Mouse (Mus musculus): ENCODE data around the gene Myo16.

Gene Myo16

DNA sequence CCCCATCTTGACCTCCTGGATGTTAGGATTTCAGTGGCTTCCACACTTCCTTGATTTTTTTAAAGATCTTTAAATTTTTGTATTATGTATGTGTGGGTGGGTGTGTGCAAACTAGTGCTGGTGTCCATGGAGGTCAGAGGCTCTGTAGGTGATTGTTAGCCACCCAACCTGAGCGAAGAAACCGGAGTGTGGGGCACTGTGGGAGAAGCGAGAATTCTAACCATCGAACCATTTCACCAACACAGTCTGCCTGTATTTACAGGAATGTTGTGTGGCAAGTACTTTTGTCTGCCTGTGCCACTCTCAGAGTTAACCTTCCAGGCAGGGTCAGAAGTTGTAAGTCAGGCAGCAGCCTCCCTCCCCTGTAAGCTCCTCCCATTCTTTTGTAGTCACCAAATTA lies 22.3 kb downstream of the Myo16 start:
- no peak for DNase-seq (ENCODE audit: low read depth, low spot score)

DNA sequence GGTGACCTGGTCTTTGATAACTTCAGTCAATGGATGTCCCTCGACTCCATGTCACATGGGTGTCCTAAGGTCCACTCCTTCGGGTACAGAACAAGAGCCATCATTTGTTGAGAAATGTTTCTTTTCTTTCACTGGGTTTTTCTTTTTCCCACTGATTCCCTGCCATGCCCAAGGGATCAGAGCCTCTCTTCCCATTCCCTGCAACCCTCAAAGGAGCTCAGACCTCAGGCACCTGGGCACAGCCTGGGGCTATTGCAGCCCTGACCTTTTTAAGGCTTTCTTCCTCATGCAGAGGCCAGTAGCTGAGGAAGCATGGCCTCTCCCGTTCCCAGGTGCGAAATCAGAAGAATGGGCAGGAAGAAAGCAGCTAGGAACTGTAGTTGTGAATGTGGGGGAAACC lies 23.4 kb downstream of the Myo16 start:
- DNase-seq (ENCODE audit: low read depth, low spot score): no peak

DNA sequence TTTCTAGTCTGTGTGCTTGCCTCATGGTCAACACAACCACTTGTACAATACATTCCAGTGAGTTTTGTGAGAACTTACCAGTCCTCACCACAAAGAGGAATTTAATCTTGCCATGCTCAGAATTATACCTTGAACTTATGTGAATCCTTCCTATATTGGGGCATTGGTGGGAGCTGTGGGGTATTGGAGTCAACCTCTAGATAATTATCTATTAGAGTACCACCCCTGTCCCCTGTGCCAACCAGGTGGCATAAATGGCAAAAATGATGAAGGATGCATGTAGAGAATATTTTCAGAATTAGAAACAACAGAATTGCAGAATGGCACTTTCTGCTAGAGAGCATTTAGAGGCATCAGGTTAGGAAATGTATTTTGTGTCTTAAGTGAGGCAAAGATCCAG lies 25.3 kb downstream of the Myo16 start:
- no peak for DNase-seq (ENCODE audit: low read depth, low spot score)

DNA sequence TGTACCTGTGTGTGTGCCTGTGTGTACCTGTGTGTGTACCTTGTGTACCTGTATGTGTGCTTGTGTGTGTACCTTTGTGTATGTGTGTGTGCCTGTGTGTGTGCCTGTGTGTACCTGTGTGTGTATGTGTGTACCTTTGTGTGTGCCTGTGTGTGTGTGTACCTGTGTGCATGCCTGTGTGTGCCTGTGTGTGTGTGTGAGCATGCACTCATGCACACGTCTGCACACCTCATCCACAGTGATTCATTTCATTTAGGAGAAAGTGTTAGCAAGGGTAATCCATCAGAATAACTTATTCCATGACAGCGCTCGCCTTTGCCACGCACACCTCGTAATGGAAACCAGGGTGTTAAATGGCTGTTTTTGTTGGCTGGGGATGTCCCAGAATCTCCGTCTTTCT lies 36.9 kb downstream of the Myo16 start:
- no peak for DNase-seq (ENCODE audit: low read depth, low spot score)

DNA sequence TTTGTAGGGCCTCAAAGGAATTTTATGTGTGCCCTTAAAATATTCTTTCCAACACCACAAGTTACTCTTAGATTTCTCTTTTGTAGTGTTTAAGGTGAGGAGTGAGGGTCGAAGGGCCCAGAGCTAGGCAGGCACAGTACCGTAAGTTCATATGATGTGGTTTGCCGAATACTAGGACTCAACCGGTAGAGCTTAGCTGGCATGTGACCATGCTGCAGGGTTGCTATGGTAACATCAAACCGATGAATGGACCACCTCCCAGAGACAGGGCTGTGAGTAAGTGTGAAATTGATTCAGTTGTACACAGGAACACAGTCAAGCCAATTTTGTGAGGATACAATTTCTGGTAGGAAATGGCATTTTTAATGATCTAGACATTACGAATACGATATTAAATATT lies 44.5 kb downstream of the Myo16 start:
- no peak for DNase-seq (ENCODE audit: low read depth, low spot score)

DNA sequence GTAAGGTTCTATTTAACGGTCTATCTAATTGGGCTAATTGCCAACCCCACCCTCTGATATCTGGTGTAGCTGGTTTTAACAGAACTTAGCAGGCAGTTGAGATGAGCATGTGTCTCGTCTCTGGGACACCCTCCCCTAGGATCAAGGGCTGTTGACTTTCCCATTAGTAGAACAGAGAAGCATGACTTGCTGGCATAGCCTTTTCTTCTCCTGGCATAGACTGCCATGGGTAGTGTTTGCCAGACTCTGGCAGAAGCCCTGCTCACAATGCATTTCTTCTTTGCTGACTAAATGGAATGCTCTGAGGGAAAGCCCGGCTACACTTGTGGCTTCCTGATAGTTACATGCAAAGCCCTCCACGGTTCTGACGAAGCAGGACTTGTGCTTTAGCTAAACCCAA lies 45.6 kb downstream of the Myo16 start:
- DNase-seq (ENCODE audit: low read depth, low spot score): no peak

DNA sequence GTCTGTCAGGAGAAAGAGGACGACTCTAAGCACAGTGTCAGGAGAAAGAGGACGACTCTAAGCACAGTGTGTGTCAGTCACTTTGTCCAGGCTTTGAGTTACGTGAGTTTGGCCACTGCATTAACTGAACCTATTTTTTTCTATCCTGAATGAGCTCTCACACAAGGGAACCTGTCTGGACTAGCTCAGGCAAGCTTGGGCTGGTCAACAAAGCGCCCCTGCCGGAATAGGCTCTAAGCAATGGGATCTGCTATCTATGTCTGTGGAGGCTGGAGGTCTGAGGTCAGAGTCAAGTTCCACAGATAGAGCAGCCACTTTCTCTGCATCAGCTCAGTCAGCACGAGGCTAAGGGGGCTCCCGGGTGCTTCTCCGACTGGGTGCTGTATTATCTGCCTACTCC lies 46.3 kb downstream of the Myo16 start:
- no peak for DNase-seq (ENCODE audit: low read depth, low spot score)

DNA sequence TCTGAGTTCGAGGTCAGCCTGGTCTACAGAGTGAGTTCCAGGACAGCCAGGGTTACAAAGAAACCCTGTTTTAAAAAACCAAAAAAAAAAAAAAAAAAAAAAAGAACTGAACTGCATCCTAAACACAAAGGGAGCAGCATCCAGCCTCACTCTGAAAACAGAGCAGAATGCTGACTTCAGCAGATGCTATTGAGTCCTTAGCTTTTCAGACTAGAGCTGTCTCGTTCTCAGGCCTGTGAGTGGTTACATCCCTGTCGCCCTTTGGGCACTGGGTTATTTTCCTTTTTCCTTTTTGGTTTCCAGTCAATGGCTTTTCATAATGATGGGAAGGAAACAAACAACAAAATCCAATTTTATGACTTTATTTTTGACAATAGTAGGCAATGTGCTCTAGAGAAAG lies 61.3 kb downstream of the Myo16 start:
- no peak for DNase-seq (ENCODE audit: low read depth, low spot score)

DNA sequence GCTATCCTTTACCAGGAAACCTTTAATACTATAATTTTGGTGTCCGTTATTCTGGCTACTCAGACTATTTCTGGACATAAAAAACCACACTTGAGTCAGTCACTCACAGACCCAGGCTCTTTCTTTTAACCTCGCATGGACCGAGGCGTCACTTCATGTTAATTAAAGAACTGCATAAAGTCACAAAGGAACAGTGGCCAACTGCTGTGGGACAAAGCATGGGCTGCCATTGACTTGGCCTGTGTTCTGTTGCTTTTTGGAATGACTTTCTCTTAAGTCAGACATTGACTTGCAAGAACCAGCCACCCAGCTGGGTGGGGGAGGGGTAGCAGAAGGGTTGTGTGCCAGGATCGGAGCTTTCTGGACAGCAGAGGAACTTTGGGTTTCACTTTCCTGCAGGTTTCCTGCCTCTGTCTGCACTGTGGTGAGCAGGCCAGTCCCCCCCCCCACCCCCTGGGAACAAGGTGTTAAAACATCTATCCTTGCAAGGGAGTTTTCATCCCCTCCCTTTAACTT lies 66.1 kb downstream of the Myo16 start:
- no peak for DNase-seq (ENCODE audit: low read depth, low spot score)

DNA sequence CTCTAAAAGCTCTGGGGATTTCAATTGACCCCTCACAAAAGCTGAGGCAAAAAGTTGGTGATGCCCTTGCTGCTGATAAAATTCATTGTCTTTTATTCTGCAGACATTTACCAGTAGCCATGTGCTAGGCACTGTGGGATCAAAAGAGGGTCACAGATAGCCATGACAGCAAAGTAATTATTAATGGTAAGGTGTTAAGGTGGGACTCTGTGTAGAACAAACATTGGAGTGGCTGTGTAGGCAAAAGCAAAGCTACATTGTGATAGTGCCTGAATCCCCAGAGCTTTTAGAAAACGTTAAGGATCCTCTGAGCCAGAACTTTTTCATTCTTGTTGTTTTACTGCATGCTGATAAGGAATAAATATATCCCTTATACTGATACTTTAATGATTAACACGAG lies 69.1 kb downstream of the Myo16 start:
- DNase-seq (ENCODE audit: low read depth, low spot score): no peak

DNA sequence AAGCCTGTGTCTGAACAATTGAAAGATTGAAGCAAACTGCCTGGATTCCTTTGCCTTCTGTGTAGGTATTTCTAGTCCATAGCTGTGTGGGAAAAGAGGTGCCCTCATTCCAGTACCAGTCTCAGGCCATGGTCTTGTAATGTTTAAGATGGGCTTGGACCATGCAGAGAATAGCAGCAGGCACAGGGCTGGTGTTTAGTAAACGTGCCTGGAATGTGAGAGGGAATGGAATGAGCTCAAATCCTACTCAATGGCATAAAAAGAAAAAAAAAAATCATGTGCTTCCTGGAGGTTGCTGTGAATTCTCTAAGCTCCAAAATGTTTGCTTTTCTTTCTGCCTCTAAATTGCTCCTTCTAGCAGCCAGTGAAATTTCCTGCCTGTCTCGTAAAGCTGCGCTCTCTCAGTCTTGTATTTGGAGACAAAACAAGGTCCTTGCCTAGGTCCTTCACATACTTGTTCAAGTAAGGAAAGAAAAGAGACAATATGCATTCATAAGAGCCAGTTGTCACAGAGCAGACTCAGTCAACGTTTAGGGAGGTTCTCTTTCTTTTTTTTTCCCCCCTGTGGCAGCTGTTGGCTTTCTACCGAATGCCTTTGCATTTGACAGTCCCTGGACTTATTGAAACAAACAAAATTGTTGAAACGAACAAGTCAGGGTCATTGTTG lies 70.0 kb downstream of the Myo16 start:
- DNase-seq (ENCODE audit: low read depth, low spot score): no peak

DNA sequence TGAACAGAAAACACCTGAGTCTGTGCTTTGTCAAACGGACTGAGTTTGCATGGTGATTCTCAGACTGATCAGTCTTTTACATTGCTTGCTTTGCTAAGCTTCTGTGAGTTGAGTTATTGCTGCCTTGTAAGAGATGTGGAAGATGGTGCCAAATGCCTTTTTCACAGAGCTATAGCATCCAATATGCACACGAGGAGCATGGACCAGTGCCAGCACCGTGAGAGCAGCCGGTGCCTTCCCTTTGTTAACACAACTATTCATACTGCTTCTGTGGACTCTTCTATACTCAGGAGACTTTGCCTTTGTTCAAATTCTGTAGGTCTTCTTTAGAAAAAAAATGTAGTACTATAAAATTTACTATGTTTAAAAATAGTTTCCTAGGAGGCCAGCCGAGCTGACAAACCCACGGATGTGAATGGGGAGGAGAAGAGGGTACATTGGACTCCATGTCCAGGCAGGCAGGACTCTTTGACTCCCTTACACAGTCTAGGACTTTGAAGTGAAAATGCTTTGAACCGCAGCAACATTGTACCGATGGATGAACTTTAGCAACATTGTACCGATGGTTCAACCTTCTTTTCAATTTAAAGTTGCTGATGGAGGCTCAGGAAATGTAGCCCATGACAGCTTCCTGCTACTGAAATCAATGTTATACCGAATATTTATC lies 70.7 kb downstream of the Myo16 start:
- no peak for DNase-seq (ENCODE audit: low read depth, low spot score)

DNA sequence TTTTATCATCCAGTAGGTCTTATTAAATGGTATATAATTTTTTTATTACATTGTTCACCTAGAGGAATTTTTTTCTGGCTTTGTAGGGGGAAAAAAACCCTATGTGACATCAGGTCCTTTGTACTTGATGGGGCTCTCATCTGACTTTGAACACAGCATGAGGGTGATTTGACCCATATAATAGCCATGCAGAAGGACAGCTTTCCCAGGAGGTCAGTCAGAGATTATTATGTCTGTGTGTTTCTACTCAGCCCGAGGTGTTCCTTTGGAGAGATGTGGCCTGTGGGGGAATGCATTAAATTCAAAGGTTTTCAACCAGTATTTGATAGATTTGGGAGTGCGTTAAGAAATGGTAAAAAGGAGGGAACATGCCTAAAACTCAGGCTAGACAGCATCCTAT lies 71.3 kb downstream of the Myo16 start:
- DNase-seq (ENCODE audit: low read depth, low spot score): no peak

DNA sequence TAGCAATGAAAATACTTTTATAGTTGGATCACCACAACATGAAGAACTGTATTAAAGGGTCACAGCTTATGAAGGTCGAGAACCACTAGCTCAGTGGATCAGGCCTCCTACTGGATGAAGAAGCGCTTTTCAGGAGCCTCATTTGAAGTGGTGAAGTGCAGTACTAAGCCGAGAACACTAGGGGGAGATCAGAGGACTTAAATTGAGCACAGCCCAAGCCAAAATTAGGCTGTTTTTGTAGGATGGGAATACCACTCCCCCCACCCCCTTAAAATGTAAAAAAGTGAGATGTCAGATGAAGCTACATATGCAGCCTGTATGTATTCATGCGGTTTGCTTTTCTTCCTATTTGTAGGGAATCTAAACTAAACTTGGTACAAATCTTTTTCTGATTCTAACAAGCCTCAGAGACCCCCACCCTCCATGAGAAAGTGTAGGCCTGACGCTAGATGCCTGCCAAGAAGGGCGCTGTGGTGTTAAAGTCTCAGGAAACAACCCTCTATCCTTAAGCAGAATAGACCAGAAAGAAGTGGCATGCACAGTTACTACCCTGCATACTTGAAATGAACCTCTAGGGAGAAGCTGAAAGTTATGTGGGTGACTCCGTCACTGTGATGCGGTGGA lies 77.1 kb downstream of the Myo16 start:
- DNase-seq (ENCODE audit: low read depth, low spot score): peak; percentile 53

DNA sequence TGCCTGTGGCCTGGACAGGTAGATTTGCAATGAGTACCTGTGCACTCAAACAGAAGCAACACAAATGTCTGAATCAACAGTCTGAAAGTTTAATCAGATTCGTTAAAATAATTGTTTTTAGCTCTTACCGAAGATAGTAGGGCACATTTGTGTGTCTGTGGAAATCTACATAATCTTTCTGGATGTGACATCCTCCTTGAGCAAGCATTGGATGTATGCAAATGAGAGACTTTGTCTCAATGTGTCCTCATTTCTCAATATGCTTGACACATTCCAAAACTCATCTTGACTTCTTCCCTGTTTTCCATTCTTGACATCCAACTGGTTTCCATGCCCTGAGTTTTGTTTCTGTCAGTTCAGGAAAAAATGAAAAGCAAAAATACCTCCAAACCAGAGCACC lies 80.8 kb downstream of the Myo16 start:
- DNase-seq (ENCODE audit: low read depth, low spot score): no peak

DNA sequence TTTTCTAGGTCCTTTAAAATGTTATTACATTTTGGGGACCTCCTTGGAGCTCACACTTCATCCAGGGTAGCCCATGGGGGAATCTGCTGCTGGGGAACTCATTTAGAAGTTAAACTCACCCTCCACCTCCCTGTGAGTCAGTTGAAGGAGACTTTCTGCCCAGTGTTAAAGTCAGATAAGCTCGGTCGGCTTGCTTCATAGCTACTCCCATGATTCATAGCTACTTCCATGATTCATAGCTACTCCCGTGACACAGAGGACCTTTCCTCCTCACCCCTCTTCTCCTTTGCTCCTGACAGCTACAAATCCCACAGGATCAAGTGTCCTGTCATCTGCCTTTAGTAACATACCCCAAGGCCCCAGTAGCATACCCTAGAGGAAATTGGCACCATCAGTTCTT lies 89.6 kb downstream of the Myo16 start:
- no peak for DNase-seq (ENCODE audit: low read depth, low spot score)

DNA sequence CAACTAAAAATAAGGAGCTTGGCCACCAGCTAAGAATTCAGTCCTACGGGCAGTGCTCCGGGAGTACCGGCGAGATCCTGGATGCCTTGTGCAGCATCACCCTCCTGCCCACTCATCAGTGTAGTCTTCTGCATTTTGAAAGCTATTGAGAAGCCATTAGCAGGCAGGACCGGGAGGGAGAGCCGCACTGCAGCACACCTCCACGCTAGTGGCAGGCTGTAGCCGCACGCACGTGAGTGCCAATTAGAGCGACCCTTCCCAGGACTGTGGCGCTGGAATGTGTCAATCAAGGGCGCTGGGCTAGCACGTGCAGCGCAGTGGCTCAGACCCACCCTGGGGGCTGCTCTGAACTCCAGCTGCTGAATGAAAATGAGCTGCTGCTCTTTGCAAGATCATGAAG lies 95.4 kb downstream of the Myo16 start:
- no peak for DNase-seq (ENCODE audit: low read depth, low spot score)

DNA sequence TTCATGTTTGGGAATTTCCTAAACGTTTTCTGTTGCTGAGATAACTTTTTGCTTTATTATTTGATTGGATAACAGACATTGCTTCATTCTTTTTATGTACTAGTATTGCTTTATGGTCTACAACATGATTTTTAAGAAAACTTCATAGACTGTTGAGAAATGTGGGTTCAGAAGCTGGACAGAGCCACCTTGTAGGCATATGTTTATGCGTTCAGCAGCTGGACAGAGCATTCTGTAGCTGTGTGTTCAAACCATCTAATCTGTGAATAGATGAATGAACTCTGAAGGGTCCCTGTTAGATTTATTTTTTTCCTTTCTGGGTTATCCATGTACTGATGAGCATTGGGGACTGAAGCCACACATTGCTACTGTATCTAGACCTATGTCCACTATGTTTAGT lies 102.0 kb downstream of the Myo16 start:
- no peak for DNase-seq (ENCODE audit: low read depth, low spot score)

DNA sequence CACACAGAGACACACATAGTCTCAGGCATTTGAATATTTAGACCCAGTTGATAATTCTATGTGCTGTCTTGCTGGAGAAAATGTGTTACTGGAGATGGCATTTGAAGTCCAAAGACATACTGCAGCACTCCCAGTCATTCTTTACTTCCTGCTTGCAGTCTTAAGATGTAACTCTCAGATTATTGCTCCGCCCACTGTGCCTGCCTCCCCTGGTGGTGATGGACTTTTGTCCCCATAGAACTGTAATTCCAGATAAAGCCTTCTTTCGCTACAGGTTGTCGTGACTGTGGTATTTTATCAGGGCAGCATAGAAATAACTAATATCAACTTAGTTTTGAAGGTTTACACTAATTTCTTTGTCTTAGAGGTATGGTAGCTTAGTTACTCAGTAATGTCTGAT lies 102.9 kb downstream of the Myo16 start:
- no peak for DNase-seq (ENCODE audit: low read depth, low spot score)

DNA sequence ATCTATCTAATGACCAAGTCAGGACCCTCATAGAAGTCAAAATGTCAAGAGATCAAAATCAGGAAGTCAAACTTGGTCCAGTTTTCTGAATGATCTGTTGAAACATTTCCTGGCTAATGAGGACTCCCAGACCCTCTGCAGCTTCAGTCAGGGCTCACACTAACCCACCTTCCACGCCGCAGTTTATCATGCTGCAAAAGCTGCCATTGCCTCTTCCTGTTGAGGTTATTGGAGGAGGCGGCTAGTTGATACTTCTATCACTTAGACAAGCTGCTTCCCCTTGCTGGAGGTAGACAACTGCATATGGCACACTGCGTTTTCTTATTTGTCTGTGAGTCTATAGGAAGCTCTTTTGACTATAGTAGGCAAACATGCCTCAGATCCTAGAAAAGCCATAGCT lies 116.4 kb downstream of the Myo16 start:
- DNase-seq (ENCODE audit: low read depth, low spot score): no peak

DNA sequence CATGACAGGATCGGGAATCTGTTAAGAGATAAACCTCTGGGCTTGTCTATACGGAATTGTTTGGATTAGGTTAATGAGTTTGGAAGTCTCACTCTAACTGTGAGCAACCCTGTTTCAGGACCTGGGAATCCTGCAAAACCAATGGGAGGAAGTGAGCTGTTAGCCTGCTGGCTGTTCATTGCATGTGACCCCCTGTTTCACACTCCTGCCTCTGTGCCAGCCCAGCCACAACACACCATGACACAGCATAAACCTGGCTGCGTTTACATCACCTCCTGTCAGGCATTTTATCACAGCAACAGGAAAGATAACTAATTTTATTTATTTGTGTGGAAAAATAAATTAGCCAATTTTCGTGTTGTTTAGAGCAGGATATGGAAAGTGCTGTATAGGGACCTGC lies 138.9 kb downstream of the Myo16 start:
- no peak for DNase-seq (ENCODE audit: low read depth, low spot score)

DNA sequence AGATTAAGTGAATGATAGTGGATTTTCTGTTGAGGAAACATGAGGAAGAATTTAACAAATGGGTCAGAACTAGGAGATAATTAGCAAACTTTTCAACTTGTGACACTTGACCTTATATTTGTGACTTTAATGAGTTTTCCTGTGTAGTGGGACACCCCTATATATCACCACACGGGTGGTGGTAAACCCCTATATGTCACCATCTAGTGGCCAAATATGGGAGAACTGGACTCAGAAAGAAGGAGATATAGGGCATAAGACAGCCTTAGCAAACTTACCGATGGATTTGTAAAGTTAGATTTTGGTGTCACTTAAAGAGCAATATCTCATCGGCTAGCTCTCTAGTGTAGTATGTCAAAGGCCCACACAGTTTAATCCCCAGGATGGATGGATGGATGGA lies 147.1 kb downstream of the Myo16 start:
- peak; percentile 34 for DNase-seq (ENCODE audit: low read depth, low spot score)

DNA sequence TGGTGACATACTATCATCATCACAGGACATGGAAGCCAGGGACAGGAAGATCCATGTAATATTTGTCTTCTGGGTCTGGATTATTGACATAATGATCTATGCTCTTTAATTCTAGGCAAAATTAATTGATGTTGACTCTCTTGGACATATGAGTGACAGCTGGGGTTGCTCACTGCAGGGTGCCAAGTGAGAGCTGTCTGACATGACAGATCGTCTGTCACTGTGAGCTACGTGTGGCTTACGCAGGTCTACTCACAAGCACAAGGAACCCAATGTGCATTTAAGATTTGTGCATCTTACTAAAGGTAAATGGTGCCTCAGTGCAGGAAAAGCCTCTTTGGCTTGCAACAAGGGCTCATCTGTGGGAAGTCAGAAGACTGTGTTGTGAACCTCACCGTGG lies 149.3 kb downstream of the Myo16 start:
- no peak for DNase-seq (ENCODE audit: low read depth, low spot score)

Data from A20 (cell line).